Mouse (Mus musculus): Measurements from ENCODE around the gene Eps8l1. TPM values are rescaled to one million over a fixed set of nuclear protein-coding genes. Genes with fewer than 3 reads are reported as not detected.
"Not testable (repeated sequence)": the region's sequence is repeated elsewhere in the genome, so short reads cannot be mapped to it uniquely, and the experiment has no call there.

Eps8l1 gene
- 2.1 and 2.9 TPM in 2 replicates for polyA plus RNA-seq (2011; ENCODE audit: insufficient read length, low read depth, missing spikeins)

DNA sequence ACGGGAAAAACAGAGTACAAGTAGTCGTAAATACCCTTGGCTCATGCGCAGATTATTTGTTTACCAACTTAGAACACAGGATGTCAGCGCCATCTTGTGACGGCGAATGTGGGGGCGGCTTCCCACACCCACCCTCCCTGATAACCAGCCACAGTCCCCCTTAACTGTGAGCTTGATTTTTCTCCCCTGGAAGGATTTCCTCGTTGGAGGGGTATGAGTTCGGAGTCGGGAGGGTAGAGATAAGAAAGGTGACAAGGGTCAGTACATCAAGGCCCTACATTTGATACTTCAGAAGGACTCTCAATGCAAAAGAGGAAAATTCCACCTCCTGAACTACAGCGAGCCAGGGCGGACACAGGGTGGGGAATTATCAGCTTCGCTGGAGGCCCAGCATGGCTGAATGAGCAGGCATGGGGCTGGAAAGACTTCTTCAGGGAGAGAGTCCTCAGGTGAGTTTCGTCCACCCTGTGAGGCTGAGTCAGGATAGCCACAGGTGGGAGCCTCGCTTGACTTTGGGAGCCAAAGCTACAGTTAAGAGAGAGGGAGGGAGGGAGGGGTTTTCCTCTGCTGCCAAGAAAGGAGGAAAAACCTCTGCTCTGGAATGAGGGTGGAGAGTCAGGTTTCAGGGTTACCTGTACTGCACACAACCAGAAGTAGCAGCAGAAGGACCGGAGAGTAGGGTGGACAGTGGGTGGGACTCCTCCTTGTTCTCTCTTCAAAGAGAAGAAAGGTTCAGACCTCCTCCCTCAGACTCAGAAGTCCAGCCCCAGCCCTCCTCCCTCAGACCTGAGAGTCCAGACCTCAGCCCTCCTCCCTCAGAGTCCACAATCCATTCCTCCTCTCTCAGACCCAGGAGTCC is at the start of gene Eps8l1:
Gene Eps8l1 (plus strand): TSS at position 99 of the 859 bp plus-strand sequence.
- Histone ChIP-seq H3K4me1 (ENCODE audit: control insufficient read depth, insufficient read depth, low read length) (no peaks in the 10 kb centered on the region), H3K27ac (ENCODE audit: insufficient read depth, low read length) (no peak within 1 kb of the TSS), H3K4me3 (ENCODE audit: insufficient read depth, low read length) (peak within 1 kb of the TSS; percentile 10; the same call in 1 of the 2 replicates)
- TF ChIP-seq CTCF (IDR thresholded peaks at IDR 0.05; ENCODE audit: borderline replicate concordance, insufficient read depth, low read length) (no peak), POLR2A (IDR thresholded peaks at IDR 0.05; ENCODE audit: low read depth, low read length) (no peak)

GRCm38 (mm10) chr7:4412406-4412805 is 48.1 kb upstream of the Eps8l1 start:
- not testable (repeated sequence) for H3K4me1 ChIP-seq (ENCODE audit: control insufficient read depth, insufficient read depth, low read length); H3K27ac ChIP-seq (ENCODE audit: insufficient read depth, low read length); H3K4me3 ChIP-seq (ENCODE audit: insufficient read depth, low read length)

- Histone ChIP-seq H3K4me3 (ENCODE audit: insufficient read depth, low read length) (no peak overlapping the region), H3K4me1 (ENCODE audit: control insufficient read depth, insufficient read depth, low read length) (no peaks in the 10 kb centered on the region), H3K27ac (ENCODE audit: insufficient read depth, low read length) (no peak overlapping the region)
- TF ChIP-seq CTCF (IDR thresholded peaks at IDR 0.05; ENCODE audit: borderline replicate concordance, insufficient read depth, low read length) (no peak), POLR2A (IDR thresholded peaks at IDR 0.05; ENCODE audit: low read depth, low read length) (no peak)
Measured at GRCm38 (mm10) chr7:4419681-4420080, 40.8 kb upstream of the Eps8l1 start.

DNA sequence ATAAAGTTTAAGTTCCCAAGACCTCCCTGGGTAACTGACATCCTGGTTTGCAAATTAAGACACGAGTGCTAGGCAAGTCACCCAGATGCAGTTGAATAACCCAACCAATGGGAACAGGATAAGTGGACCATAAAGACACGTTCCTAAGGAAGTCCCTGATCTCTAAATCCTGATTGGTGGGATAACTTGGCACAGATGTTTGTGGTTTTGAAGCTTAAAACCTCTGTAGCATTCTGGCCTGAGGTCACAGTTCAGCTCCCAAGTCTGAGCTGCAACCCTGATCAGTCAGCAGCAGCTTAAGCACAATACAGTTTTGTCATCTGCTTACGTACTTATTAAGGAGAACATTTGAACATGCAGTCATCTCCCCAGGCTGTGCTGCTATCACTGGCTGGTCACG is 40.2 kb upstream of the Eps8l1 start:
- no peak overlapping the region for H3K27ac ChIP-seq (ENCODE audit: insufficient read depth, low read length)
- no peak for TF ChIP-seq POLR2A (IDR thresholded peaks at IDR 0.05; ENCODE audit: low read depth, low read length)
- TF ChIP-seq CTCF (IDR thresholded peaks at IDR 0.05; ENCODE audit: borderline replicate concordance, insufficient read depth, low read length), result no peak
- no peaks in the 10 kb centered on the region for H3K4me1 ChIP-seq (ENCODE audit: control insufficient read depth, insufficient read depth, low read length)
- H3K4me3 ChIP-seq (ENCODE audit: insufficient read depth, low read length), result no peak overlapping the region

GRCm38 (mm10) chr7:4427161-4427912 is 33.1 kb upstream of the Eps8l1 start:
- no peak overlapping the region for H3K4me3 ChIP-seq (ENCODE audit: insufficient read depth, low read length)
- no peak overlapping the region for H3K27ac ChIP-seq (ENCODE audit: insufficient read depth, low read length)
- H3K4me1 ChIP-seq (ENCODE audit: control insufficient read depth, insufficient read depth, low read length), result no peaks in the 10 kb centered on the region
- TF ChIP-seq CTCF (IDR thresholded peaks at IDR 0.05; ENCODE audit: borderline replicate concordance, insufficient read depth, low read length) (peak; percentile 54; the same call in 1 of the 2 replicates), POLR2A (IDR thresholded peaks at IDR 0.05; ENCODE audit: low read depth, low read length) (no peak)

DNA sequence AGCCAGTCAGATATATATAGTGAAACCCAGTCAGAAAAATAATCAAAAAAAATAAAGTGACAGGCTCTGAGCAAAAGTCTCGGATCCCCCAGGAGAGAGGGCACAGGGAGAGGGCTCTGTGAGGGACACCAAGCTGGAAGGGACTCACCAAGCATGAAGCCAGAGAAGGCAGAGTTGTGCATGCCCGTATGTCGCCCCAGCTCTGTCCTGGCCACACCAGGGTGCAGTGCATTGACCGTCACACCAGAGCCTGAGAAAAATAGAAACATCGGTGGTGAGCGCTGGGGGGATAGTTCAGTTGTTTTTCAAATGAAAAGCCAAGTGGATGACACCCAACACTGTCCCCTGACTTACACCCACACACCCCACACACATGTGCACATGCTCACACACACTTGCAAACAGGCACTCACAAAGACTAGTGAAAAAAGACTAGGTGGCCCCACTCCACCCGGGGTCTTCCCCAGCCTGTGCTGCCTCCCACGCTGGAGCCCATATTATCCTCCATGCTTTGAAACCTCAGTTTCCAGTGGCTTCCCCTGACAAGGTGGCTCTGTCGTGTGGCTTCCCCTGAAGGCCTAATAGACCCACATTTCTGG is 30.1 kb upstream of the Eps8l1 start:
- Histone ChIP-seq H3K4me3 (ENCODE audit: insufficient read depth, low read length) (no peak overlapping the region), H3K4me1 (ENCODE audit: control insufficient read depth, insufficient read depth, low read length) (no peaks in the 10 kb centered on the region), H3K27ac (ENCODE audit: insufficient read depth, low read length) (no peak overlapping the region)
- TF ChIP-seq CTCF (IDR thresholded peaks at IDR 0.05; ENCODE audit: borderline replicate concordance, insufficient read depth, low read length) (no peak), POLR2A (IDR thresholded peaks at IDR 0.05; ENCODE audit: low read depth, low read length) (no peak)

DNA sequence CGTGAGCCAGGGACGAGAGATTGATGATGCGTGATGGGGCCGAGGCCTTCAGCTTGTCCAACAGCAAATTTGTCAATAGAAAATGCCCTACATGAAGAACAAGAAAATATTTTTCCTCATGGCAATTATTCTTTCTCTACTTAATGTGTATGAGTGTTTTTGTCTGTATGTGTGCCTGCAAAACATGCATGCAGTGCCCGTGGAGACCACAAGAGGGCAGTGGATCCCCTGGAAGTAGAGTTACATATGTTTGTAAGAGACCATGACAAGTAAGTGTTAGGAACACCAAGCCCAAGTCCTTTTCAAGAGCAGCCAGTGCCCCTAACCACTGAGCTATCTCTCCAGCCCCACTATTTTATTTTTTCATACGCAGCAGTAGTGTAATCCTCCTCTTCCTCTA is 28.9 kb upstream of the Eps8l1 start:
- TF ChIP-seq CTCF (IDR thresholded peaks at IDR 0.05; ENCODE audit: borderline replicate concordance, insufficient read depth, low read length) (peak; percentile 65; the same call in 1 of the 2 replicates), POLR2A (IDR thresholded peaks at IDR 0.05; ENCODE audit: low read depth, low read length) (no peak)
- Histone ChIP-seq H3K4me3 (ENCODE audit: insufficient read depth, low read length) (no peak overlapping the region), H3K4me1 (ENCODE audit: control insufficient read depth, insufficient read depth, low read length) (no peaks in the 10 kb centered on the region), H3K27ac (ENCODE audit: insufficient read depth, low read length) (no peak overlapping the region)

GRCm38 (mm10) chr7:4432026-4432425 is 28.4 kb upstream of the Eps8l1 start:
- H3K4me1 ChIP-seq (ENCODE audit: control insufficient read depth, insufficient read depth, low read length), result no peaks in the 10 kb centered on the region
- no peak overlapping the region for H3K27ac ChIP-seq (ENCODE audit: insufficient read depth, low read length)
- no peak overlapping the region for H3K4me3 ChIP-seq (ENCODE audit: insufficient read depth, low read length)
- no peak for TF ChIP-seq CTCF (IDR thresholded peaks at IDR 0.05; ENCODE audit: borderline replicate concordance, insufficient read depth, low read length)
- TF ChIP-seq POLR2A (IDR thresholded peaks at IDR 0.05; ENCODE audit: low read depth, low read length), result no peak

DNA sequence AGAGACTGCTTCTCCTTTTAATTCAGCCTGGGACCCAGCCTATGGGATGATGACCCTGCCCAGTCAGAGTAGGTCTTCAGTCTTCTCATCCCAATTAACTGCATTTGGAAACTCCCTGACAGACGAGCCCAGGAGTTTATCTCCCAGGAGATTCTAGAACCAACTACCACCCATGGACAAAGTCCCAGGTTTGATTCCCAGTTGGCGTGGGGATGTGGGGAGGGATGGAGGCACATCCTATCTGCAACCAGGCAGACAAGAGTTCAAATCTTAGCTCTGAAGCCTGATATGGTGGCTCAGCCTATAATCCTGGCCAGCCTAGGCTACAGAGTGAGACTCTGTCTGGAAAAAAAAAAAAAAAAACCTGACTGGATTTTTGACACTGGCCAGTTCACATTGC is 22.8 kb upstream of the Eps8l1 start:
- H3K4me1 ChIP-seq (ENCODE audit: control insufficient read depth, insufficient read depth, low read length), result no peaks in the 10 kb centered on the region
- TF ChIP-seq CTCF (IDR thresholded peaks at IDR 0.05; ENCODE audit: borderline replicate concordance, insufficient read depth, low read length) (no peak), POLR2A (IDR thresholded peaks at IDR 0.05; ENCODE audit: low read depth, low read length) (no peak)
- H3K4me3 ChIP-seq (ENCODE audit: insufficient read depth, low read length), result no peak overlapping the region
- H3K27ac ChIP-seq (ENCODE audit: insufficient read depth, low read length), result no peak overlapping the region

Data from embryonic fibroblast, embryonic 13.5 days (primary cell).